Mouse (Mus musculus) limb, embryonic 11.5 days (tissue): Measurements from ENCODE around the gene Eps8l2. TPM values are rescaled to one million over a fixed set of nuclear protein-coding genes. Genes with fewer than 3 reads are reported as not detected.

Experiments used
- polyA plus RNA-seq: library from polyadenylated mRNA; unstranded; fragments of >200 nt; fragmentation: Nextera tagmentation; extraction: Ambion mirVana; gene quantifications from 2 replicates; pipeline ENCODE4 v1.2.1, GENCODE M21; 2014

Gene Eps8l2
- polyA plus RNA-seq, 1 experiment from 2014 or later, result 2.8 TPM

Other genes with a start within 250 kb of the Eps8l2 start
- 1.9 and 2.8 TPM in 2 replicates for gene Sigirr, start 238.3 kb upstream of the Eps8l2 start, polyA plus RNA-seq
- 0.76 and 0.85 TPM in 2 replicates for gene Ano9, start 221.1 kb upstream of the Eps8l2 start, polyA plus RNA-seq
- 70.0 and 70.6 TPM in 2 replicates for gene Ptdss2, start 216.5 kb upstream of the Eps8l2 start, polyA plus RNA-seq
- 82.9 and 88.3 TPM in 2 replicates for gene Rnh1, start 166.0 kb upstream of the Eps8l2 start, polyA plus RNA-seq
- 98.7 and 99.1 TPM in 2 replicates for gene Hras, start 144.9 kb upstream of the Eps8l2 start, polyA plus RNA-seq
- gene Lrrc56, start 144.7 kb upstream of the Eps8l2 start, polyA plus RNA-seq, result 11.7 and 12.5 TPM in 2 replicates
- 3.8 and 5.1 TPM in 2 replicates for gene Lmntd2, start 124.8 kb upstream of the Eps8l2 start, polyA plus RNA-seq
- 32.5 and 38.8 TPM in 2 replicates for gene Rassf7, start 123.0 kb upstream of the Eps8l2 start, polyA plus RNA-seq
- gene Phrf1, start 110.1 kb upstream of the Eps8l2 start, polyA plus RNA-seq, result 83.4 and 93.5 TPM in 2 replicates
- 0.59 and 0.79 TPM in 2 replicates for gene Irf7, start 72.4 kb upstream of the Eps8l2 start, polyA plus RNA-seq
- 0.20 TPM in 1 of 2 replicates, not detected in the other for gene Cdhr5, start 62.1 kb upstream of the Eps8l2 start, polyA plus RNA-seq
- gene Sct, start 59.7 kb upstream of the Eps8l2 start, polyA plus RNA-seq, result 10.2 TPM in 2 replicates
- gene Drd4, start 46.9 kb upstream of the Eps8l2 start, polyA plus RNA-seq, result 0.45 and 0.47 TPM in 2 replicates
- 59.3 and 64.6 TPM in 2 replicates for gene Deaf1, start 11.2 kb upstream of the Eps8l2 start, polyA plus RNA-seq
- 29.5 and 30.2 TPM in 2 replicates for gene Tmem80, start 11.1 kb upstream of the Eps8l2 start, polyA plus RNA-seq
- gene Taldo1, start 53.3 kb downstream of the Eps8l2 start, polyA plus RNA-seq, result 306 and 317 TPM in 2 replicates
- 52.2 TPM in 2 replicates for gene Gatd1, start 75.3 kb downstream of the Eps8l2 start, polyA plus RNA-seq
- 2.7 and 3.2 TPM in 2 replicates for gene Cend1, start 90.6 kb downstream of the Eps8l2 start, polyA plus RNA-seq
- gene Slc25a22, start 99.0 kb downstream of the Eps8l2 start, polyA plus RNA-seq, result 34.8 and 37.1 TPM in 2 replicates
- 15.7 and 18.3 TPM in 2 replicates for gene Pidd1, start 105.1 kb downstream of the Eps8l2 start, polyA plus RNA-seq
- gene Rplp2, start 108.5 kb downstream of the Eps8l2 start, polyA plus RNA-seq, result 1,271 and 1,319 TPM in 2 replicates
- 11.3 and 12.5 TPM in 2 replicates for gene Pnpla2, start 116.3 kb downstream of the Eps8l2 start, polyA plus RNA-seq
- 5.3 and 6.8 TPM in 2 replicates for gene Cracr2b, start 122.2 kb downstream of the Eps8l2 start, polyA plus RNA-seq
- 27.2 and 35.7 TPM in 2 replicates for gene Cd151, start 128.5 kb downstream of the Eps8l2 start, polyA plus RNA-seq
- 70.9 and 73.3 TPM in 2 replicates for gene Polr2l, start 136.3 kb downstream of the Eps8l2 start, polyA plus RNA-seq
- gene Tspan4, start 136.4 kb downstream of the Eps8l2 start, polyA plus RNA-seq, result 21.2 and 22.3 TPM in 2 replicates
- gene Chid1, start 201.0 kb downstream of the Eps8l2 start, polyA plus RNA-seq, result 24.6 and 27.4 TPM in 2 replicates
- gene Ap2a2, start 223.3 kb downstream of the Eps8l2 start, polyA plus RNA-seq, result 70.3 and 76.9 TPM in 2 replicates